Mouse (Mus musculus) A20 (cell line): ENCODE measurements around the gene Rasl10a.

Experiments
- DNase-seq: peaks from one replicate; pipeline ENCODE4 v3.0.0-alpha.2; 2011; ENCODE audit warnings: low read depth, low spot score

The Rasl10a gene

DNA sequence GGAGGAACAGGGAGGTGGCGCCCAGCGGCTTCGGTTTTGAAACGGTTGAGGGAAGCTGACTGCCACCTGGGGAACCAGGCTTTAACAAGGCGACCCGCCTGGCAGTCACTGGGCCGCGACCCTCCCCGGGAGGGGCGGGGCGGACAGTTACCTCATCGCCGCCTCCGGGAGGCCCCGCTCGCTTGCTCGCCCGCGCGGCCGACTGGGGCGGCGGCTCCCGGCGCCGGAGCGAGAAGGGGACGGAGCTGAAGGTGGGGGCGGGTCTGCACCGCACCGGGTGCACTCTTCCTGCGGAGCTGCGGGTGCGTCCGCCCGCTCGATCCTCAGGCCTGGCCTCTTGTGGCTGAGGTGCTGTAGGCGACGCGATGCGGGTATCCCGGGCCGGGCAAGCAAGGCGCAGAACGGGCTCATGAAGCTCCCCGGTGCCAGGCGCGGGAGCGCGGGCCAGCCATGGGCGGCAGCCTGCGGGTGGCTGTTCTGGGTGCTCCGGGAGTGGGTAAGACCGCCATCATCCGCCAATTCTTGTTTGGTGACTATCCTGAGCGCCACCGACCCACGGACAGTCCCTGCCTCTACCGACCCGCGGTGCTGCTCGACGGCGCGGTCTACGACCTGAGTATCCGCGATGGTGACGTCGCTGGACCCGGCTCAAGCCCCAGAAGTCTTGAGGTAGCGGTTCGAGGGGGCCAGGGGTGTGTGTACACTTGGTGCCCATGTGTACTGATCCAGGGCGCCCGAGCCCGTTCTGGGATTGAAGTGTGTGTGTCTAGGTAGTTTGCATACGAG is at the start of gene Rasl10a:
Gene Rasl10a (plus strand): TSS at position 273 of the 786 bp plus-strand sequence.
- peak; percentile 87 for DNase-seq

DNA sequence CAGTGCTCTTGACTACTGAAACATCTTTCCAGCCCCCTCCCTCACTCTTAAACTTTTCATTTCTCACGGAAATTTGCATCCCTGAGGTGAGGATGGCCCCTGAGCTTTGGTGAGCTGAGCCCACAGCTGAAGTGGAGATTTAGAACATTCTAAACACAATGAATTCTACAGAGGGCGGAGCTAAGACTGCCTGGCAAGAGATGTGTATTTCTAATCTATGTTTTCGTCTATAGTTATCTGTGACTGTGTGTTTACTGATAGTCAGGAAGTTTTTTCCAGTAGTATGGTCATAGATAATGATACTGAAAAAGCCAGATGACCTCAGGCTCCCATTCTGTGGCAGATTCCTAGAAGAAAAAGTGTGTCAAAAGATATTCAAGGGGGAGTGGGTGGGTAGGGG is 49.1 kb upstream of the Rasl10a start:
- no peak for DNase-seq

DNA sequence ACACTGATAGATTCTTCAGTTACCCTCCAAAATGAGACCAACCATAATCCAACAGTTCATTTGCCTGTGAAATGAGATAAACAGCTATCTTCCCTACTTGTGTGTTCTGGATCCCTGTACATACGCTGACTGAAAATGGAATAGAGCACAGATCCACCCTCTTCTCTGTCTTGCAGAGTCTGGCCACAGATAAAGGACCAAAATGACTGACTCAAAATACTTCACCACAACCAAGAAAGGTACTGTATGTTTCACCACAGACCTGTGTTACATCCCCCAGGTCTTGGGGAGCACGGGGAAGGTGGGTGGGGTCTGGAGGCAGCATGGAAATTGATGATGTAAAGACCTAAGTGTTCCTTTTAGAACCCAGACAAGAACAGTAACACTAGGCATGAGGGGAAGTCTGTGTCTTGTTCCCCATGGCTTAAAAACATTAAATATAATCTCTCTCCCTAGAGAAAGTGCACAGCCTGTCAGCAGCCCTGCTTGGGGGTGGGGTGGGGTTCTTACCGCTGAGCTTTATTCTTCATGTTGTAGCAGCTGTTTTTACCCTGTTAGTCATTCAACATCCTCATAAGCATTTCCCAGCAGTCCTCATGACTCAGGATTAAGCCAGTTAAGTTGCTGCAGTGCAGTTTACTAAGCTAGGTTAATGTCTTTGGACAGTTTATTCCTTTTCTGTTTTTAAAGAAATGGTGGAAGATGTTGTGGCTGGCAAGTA is 48.4 kb upstream of the Rasl10a start:
- no peak for DNase-seq

DNA sequence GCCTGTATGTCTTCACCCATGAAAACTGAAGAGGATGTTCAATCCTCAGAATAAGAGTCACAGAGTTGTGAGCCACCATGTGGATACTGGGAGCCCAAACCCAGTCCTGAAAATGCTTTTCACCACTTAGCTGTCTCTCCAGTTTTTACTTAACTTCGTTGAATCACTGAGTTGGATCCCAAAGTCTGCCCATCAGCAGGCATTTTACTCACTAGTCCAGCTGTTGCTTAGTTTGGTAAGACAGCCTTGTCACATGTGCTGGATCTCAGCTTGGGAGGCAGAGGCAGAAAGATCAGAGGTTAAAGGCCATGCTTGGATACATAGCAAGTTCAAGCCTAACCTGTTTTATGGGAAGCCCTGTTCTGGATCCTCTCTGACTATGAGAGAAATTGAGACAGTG is 47.7 kb upstream of the Rasl10a start:
- no peak for DNase-seq

DNA sequence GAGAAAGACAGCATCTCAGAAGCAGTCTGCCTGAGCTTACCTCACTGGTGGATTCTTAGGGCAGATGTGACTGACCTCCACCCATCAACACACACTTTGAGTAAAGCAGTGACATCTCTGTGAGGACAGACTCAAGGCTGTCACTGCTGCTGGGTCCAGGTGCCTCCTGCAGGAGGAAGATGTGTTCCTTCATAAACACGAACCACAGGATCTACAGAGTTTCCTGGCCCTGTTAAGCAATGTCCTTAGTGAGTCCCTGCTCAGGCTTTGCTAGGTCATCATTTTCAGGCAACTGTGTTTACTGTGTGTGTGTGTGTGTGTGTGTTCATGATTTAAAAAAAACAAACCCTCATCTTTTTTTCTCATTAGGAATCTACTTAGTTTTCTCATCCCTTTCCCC is 46.4 kb upstream of the Rasl10a start:
- no peak for DNase-seq

DNA sequence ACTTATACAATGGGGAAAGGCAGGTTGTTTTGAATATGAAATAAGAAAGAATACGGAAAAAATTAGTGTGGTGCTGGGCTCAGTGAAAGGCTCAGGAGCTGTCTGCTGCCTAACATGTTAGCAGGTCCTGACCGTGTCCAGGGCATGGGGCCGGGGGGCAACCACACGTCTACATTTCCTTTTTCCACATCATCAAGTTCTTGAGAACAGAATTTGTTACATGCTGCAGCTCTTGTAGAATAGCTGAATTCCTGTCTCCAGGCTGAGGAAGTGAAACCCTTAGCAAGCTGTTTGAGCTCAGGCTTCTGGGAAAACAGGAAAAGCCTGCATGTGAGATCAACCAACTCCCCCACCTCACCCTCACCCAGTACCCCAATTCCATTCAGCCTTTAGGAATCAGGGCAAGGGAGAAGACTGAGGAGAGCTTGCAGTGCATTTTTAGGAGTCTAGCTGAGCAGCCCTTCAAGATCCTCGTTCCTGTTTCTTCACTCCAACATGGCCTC is 45.7 kb upstream of the Rasl10a start:
- DNase-seq = no peak

DNA sequence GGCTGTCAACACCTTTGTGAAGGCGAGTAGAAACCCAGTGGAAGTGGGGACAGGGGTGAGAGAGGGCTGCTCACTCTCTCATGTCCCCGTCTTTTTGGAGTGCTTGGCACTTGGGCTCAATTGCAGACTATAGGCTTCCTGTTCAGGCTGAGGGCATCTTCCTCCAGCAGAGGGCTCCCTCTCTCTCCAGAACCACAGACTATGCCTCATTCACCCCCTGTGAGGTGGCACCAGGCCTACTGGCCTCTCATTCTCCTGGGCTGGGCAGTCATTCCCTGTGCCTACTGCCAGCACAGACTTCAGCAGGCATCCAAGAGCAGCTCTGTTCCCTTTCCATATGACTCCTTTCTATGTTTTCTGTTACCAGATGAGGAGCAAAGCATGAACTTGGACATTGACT is 42.2 kb upstream of the Rasl10a start:
- no peak for DNase-seq

DNA sequence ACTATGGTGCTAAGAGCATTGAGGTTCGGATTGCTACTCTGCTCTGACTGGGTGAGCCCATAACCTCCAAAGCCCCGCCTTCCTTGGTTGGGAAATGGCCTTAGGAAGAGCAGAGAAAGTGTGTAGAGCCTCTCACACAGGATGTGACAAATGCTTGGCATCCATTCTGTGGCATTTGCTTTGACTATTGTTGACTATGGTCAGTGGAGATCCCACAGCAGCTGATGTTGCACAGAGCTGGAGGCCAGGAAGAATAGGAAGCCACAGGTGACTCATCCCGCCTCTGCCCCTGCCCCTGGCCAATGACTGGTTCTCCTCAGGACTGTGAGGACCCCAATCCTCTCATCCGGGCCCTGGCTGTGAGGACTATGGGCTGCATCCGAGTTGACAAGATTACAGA is 41.6 kb upstream of the Rasl10a start:
- no peak for DNase-seq

DNA sequence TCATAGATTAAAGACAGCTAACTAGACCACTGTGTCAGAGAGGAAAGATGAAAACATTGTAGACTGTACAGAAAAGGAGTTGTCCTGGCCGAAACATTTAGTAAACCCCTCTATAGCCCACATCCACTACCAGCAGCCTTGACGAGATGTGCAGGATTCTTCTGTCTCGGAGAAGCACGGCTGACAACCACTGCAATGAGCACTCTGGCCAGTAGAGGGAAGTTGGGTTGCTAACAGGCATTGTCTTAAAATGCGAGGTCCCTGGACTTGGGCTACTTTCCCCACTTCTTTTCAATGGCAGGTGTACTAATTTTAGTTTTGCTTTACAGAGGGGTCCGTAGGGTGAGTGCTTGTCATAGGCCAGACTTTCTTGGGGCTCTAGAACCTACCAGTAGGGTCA is 40.4 kb upstream of the Rasl10a start:
- DNase-seq = no peak

DNA sequence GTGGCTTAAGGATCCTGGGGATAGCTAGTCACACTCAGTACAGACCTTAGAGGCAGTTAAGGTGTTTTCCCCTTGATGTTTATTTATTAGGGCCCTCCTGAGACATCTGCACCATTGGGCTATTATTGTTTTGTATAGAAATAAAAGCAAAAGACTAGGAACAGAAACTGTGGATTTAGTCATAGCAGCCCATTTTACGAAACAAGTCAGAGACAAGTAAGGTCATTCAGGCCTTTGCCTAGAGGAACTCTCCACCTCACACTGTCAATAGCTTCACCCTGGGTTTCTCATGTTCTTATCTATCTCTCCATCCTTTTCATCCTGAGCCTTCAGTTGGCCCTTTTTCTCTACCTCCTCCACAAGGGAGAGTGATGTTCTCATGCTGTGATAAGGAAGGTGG is 32.8 kb upstream of the Rasl10a start:
- DNase-seq = peak; percentile 42

DNA sequence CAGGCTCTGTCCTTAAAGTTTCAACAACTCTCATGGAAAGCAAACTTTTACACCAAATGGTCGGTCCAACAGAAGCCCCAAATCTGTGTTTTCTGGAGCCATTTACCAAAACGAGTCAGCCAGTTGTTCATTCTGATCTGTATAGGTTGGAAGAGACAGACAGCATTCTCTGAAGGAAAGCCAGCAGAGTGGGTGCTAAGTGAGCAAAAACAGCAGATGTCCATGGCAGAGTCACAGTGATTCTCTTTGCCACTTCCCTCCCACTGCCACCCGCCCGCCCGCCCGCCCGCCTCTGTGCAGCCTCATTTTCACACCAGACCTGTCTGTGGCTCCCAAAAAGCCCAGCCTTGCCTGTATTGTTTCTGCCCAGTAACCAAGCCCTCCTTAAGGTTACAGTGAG is 29.7 kb upstream of the Rasl10a start:
- DNase-seq = no peak

DNA sequence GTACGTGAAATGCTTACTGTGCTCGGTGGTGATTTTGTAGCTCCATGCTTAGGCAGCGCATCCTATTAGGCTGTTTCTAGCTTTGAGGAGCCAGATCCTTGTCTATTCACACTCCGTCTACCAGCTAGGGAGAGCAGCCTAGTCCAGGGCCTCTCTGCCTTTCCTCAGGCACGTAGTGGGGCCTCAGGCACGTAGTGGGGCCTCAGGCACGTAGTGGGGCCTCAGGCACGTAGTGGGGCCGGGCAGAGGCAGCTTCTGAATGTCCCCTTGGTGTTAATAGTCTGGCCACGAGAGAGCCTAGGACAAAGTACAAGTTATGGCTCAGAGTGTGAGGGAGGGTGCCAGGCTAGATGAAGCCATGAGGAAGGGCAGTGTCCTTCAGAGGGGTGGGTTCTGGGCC is 25.2 kb upstream of the Rasl10a start:
- no peak for DNase-seq

DNA sequence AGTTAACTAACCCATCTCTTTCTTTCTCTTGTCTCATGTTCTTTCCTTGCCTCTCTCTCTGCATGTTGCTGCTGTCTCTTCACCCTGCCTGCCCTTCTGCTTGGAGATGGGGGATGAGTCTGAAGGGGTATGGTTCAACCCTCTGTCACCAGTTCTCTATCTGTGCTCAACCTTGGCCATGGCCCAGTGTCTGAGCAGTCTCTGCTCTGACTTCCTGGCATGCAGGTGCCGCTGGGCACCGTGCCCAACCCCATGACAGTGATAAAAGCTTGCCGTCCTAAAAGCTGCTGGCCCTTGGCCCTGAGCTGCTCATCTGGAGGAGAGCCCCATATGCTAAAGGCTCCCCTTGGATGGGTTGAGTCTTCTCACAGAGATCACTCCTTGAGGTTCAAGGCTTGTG is 24.8 kb upstream of the Rasl10a start:
- DNase-seq = no peak

DNA sequence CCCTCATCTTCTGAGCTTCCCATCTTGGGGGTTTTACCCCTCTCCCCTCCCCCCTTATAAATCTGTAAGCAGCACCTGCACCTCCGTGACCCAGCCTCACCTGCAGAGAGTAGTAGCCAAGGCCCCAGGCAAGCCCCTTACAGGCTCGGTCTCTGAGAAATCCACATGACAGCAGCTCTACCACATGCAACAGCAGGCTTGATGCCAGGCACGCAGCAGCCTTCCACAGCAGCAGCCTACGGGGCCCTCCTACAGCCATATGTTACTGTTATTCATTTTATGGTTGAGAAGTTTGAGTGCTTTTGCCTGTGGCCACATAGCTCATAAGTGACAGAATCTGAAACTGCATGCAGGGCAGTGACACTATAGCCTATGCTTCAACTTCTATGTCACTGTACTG is 22.5 kb upstream of the Rasl10a start:
- DNase-seq = no peak

DNA sequence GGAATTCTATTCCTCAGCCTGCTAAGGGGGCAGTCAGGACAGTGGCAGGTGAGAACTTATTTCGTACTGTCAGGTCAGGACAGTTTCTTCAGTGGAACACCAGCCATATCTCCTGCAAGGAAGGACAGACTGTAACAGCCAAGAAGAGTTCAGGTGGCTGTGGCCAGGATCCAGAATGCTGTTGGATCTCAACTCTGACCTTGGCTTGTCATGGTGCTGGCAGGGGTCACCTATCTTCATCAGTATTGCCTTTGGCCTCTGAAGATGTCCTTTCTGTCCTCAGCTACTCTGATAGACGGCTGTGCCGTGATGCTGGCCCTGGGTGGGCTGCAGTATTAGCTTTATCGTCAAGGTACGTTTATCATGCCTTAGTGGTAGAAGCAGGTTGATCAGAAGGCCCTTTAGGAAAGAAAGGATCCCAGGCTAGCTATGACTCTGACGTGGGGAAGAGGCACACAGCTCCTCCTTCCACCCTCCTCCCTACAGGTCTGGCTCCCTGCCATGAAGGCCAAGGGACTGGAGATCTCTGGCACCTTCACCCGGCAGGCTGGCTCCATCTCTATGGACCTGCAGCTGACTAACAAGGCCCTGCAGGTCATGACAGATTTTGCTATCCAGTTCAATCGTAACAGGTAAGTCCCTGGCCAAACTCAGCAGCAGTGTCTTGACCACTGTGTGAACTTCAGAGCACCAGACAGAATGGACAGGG is 20.6 kb upstream of the Rasl10a start:
- no peak for DNase-seq

DNA sequence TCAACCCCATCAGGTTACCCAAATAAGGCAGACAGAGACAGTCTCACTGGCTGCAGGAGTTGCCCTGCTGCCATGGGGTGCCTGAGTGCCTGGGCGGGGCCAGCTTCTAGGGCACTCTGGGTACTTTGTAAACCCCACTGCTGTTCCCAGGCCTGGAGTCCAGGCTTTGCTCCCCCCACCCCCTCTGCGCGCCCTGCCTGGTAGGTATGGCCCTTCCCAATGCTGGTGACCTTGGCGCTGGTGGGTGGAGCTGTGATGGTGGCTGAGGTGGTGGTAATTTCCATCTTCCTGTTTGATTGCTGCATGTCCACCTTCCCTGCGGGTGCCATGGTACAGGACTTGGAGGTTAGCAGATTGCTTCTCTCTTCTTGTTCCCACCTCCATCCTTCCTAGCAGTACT is 17.3 kb upstream of the Rasl10a start:
- no peak for DNase-seq

DNA sequence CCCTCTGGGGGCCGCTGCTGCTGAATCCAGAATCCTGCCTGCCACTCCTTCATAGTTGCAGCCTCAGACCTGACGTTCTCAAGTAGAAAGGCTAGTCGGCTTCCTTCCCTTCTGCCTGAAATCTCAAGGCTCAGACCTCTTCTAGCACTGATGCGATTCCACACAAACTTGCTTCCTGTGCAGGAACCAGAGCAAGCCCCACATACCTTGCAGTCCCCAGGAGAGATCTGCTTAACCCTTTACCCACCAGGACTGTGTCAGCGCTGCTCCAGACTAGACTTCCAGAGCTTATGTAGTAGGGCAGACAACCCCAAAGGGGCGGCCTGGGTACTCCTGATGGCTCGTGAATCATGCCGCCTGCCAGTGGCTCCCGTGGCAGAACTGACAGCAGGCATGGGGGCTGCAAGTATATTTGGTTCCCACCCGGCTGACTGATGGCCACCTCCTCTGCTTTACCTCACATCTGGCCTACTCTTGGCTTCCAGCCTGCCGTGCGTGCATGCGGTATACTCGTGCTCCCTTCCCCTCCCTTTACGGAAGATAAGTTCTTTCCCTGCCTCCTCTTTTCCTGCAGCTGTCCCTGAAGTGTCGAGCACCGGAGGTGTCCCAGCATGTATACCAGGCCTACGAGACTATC is 16.7 kb upstream of the Rasl10a start:
- no peak for DNase-seq

DNA sequence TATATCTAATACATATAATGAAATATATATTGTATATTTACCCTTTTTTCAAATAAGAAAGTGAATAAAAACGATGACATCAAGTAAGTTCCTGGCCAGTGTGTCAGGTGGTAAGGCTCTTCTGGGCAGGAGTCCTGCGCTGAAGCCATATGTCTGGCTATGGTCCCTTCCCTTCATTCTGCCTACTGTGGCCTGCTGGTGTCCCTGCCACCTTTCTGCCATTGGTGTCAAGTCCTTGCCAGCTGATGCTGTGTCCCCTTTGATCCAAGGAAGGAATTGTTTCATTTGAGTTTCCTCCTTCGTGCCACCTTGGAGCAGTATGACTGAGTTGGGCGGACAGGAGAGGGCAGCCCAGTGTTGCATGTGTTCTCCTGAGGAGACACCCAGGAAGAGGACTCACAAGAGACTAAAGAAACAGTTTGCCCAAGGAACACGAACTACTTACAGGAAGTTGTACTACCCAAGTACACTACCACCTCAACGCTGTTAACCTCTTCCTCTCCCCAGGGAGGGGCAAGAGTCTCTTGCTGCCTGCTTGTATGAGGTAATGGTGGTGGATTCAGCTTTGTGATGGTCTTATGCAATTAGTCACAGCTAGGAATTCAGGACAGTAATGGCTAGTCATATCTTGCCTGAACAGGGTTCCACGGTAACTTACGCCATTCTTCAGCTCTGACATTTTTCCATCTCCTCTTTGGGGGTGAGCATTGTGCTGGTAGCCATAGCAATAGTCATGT is 15.1 kb upstream of the Rasl10a start:
- no peak for DNase-seq

DNA sequence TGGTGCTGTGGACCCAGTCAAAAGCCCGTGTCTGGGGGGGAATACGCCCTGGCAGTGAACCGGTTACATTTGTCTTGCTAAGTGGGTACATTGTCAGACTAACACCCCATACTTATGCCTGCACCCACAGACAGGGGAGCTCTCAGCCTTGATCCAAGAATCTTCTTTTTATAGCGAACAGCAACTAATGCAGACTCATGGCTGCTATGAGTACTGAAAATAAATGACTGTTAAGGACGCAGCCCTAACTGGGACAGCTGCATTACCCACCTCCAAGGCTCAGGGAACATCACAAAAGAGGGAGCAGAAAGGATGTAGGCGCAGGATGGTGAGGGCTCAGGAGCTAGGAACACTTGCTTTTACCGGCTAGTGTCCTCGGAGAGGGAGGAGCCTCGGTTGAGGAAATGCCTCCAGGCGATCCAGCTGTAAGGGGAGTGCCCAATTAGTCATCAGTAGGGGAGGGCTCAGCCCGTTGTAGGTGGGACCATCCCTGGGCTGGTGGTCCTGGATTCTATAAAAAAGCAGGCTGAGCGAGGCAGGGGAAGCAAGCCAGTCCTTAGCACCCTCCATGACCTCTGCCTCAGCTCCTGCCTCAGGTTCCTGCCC is 11.5 kb upstream of the Rasl10a start:
- no peak for DNase-seq

DNA sequence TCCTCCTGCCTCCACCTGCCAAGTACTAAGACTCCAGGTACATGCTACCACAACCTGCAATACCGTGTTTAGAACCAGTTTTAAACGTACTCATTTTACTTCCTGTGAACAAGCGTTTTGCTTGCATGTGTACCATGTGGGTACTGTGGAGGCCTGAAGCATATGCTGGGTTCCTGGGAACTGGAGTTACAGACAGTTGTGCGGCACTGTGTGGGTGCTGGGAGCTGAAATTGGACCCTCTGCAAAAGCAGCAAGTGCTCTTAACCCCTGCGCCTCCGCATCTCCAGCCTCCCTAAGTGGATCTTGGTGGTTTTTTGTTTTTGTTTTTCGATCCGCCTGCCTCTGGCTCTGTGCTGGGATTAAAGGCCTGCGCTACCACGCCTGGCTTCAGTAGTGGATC is 6.3 kb upstream of the Rasl10a start:
- no peak for DNase-seq
